Mouse (Mus musculus): ENCODE results near the gene Acoxl. TPM values are rescaled to one million over a fixed set of nuclear protein-coding genes. Genes with fewer than 3 reads are reported as not detected.

The Acoxl gene
- polyA plus RNA-seq, 1 experiment from 2014 or later = 0.09 TPM

- WGBS = 91% methylated on average over 1 of the region's 1 CpGs
- no peaks in the 10 kb centered on the region for H3K9me3 ChIP-seq
- H3K9ac ChIP-seq = no peak overlapping the region
These were observed 137.6 kb downstream of the Acoxl start for GRCm38 (mm10) chr2:127976276-127976675.

DNA sequence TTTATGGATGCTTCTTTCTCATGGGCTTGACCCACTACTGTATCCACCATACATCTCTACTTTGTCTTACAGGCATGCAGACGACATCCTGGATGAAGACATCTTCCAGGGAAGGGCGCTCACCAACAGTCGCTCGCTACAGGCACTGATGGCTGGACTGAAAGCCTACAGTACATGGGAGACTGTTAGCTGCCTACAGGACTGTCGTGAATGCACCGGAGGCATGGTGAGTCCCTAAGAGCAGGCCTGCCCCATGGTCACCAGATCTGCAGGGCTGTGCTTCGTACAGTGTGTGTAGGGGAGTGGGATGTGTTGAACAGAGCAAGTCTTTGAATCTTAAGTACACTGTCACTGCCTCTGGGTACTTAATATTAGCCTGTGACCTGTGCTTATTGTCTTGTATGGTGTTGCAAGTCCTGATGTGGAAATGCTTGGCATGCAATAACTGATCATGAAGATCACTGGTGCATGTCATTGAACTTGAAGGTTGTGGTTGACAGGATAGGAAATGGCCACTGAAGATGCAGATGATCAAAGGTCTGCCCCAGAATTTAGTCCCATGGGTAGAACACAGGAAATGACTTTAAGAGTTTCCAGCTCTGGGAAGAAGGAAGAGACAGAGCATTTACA, 140.0 kb downstream of the Acoxl start:
- Histone ChIP-seq H3K27me3 (replicated peaks) (no peaks in the 10 kb centered on the region), H3K4me3 (replicated peaks) (no peak overlapping the region), H3K4me2 (replicated peaks) (no peak overlapping the region), H3K9ac (no peak overlapping the region), H3K4me1 (replicated peaks) (peaks cover 5% of the 10 kb centered on the region; the same call in 1 of the 2 replicates), H3K27ac (no peak overlapping the region), H3K36me3 (no peaks in the 10 kb centered on the region), H3K9me3 (no peaks in the 10 kb centered on the region)
- 85% methylated on average over 7 of the region's 7 CpGs for WGBS
- ATAC-seq = no peak

More at GRCm38 (mm10) chr2:127976276-127976675, 137.6 kb downstream of the Acoxl start:
- H3K27ac ChIP-seq = no peak overlapping the region
- no peaks in the 10 kb centered on the region for H3K4me1 ChIP-seq (replicated peaks)
- no peak overlapping the region for H3K4me2 ChIP-seq (replicated peaks)
- no peak overlapping the region for H3K4me3 ChIP-seq (replicated peaks)
- no peaks in the 10 kb centered on the region for H3K27me3 ChIP-seq (replicated peaks)
- ATAC-seq = no peak
- no peaks in the 10 kb centered on the region for H3K36me3 ChIP-seq

DNA sequence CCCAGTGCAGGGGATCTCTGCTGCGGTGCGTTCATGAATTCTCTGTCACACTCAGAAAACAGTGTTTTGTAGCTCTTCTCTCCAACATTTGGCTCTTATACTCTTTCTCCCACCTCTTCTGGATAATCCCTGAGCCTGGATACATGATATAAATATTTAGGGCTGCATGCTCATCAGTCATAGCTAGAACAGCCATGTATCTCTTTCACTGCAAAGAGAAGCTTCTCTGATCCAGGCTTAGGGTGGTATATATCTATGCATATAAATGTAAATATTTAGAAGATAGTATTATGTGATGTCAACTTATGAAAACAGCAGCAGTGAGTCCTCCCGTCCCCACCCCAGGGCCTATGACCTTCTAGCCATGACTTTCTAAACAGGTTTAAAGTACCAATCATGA, 143.9 kb downstream of the Acoxl start:
- H3K36me3 ChIP-seq = no peaks in the 10 kb centered on the region
- H3K4me2 ChIP-seq (replicated peaks) = no peak overlapping the region
- ATAC-seq = no peak
- 46% methylated on average over 3 of the region's 3 CpGs for WGBS
- no peak overlapping the region for H3K4me3 ChIP-seq (replicated peaks)
- no peak overlapping the region for H3K9ac ChIP-seq
- peaks cover 5% of the 10 kb centered on the region; the same call in 1 of the 2 replicates for H3K4me1 ChIP-seq (replicated peaks)
- H3K9me3 ChIP-seq = no peaks in the 10 kb centered on the region
- H3K27ac ChIP-seq = no peak overlapping the region
- H3K27me3 ChIP-seq (replicated peaks) = no peaks in the 10 kb centered on the region

DNA sequence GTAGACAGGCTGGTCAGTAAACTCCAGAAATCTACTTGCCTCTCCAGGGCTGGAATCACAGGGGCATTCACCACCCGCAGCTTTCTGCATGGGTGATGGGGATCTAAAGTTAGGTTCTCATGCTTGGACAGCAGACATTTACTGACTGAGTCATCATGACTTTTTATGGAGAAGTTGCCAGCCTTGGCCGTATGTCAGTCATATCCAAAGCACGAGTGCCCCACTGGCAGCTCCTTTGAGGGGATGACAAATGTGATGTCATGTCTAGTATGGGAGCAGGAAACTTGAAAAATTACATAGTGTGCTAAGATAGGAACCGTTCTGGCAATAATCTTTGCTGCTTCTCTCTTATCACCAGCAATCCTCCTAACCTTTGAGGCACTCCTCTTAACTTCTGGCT, 144.6 kb downstream of the Acoxl start:
- Histone ChIP-seq H3K4me1 (replicated peaks) (peaks cover 5% of the 10 kb centered on the region; the same call in 1 of the 2 replicates), H3K27ac (no peak overlapping the region), H3K4me2 (replicated peaks) (no peak overlapping the region), H3K36me3 (no peaks in the 10 kb centered on the region), H3K9me3 (no peaks in the 10 kb centered on the region), H3K4me3 (replicated peaks) (no peak overlapping the region), H3K27me3 (replicated peaks) (no peaks in the 10 kb centered on the region), H3K9ac (no peak overlapping the region)
- ATAC-seq = no peak
- 74% methylated on average over 4 of the region's 4 CpGs for WGBS

DNA sequence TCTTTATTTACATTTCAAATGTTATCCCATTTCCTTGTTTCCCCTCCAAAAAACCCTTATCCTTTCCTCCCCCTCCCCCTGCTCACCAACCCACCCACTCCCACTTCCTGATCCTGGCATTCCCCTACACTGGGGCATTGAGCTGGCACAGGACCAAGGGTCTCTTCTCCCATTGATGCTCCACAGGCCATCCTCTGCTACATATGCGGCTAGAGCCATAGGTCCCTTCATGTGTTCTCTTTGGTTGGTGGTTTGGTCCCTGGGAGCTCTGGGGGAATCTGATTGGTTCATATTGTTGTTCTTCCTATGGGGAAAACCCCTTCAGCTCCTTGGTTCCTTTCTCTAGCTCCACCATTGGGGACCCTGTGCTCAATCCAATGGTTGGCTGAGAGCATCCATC, 145.3 kb downstream of the Acoxl start:
- no peak for ATAC-seq
- Histone ChIP-seq H3K4me1 (replicated peaks) (peaks cover 5% of the 10 kb centered on the region; the same call in 1 of the 2 replicates), H3K36me3 (no peaks in the 10 kb centered on the region), H3K4me3 (replicated peaks) (no peak overlapping the region), H3K27me3 (replicated peaks) (no peaks in the 10 kb centered on the region), H3K9ac (no peak overlapping the region), H3K27ac (no peak overlapping the region), H3K4me2 (replicated peaks) (no peak overlapping the region), H3K9me3 (no peaks in the 10 kb centered on the region)
- 83% methylated on average over 1 of the region's 1 CpGs for WGBS

DNA sequence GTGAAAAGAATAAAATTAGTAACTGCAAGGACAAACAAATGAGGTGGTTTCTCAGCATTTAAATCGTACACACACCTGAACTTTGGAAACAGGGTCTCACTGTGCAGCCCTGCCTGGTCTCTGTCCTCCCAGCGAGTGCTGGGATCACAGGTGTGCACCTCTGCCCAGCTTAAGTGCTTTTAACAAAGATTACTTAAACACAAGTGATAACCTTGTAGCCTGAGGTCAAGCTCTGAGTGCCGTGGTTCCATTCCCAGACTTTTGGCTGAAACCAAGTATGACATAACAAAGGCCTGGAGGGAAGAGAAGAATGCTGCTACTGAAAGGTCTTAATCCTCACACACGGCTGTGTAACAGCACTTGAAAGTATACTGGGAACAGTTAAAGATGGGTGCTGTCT, 149.0 kb downstream of the Acoxl start:
- Histone ChIP-seq H3K4me3 (replicated peaks) (no peak overlapping the region), H3K9ac (no peak overlapping the region), H3K36me3 (no peaks in the 10 kb centered on the region), H3K4me2 (replicated peaks) (no peak overlapping the region), H3K27me3 (replicated peaks) (no peaks in the 10 kb centered on the region), H3K4me1 (replicated peaks) (peaks cover under 1% of the 10 kb centered on the region; the same call in 1 of the 2 replicates), H3K27ac (no peak overlapping the region), H3K9me3 (no peaks in the 10 kb centered on the region)
- WGBS = 20% methylated on average over 4 of the region's 4 CpGs
- no peak for ATAC-seq

- Histone ChIP-seq H3K4me2 (replicated peaks) (no peak overlapping the region), H3K4me3 (replicated peaks) (no peak overlapping the region), H3K27ac (no peak overlapping the region), H3K9ac (no peak overlapping the region), H3K4me1 (replicated peaks) (no peaks in the 10 kb centered on the region), H3K9me3 (no peaks in the 10 kb centered on the region), H3K27me3 (replicated peaks) (no peaks in the 10 kb centered on the region), H3K36me3 (no peaks in the 10 kb centered on the region)
- 40% methylated on average over 6 of the region's 6 CpGs for WGBS
- no peak for ATAC-seq
These were observed 152.3 kb downstream of the Acoxl start for GRCm38 (mm10) chr2:127990856-127991479.

- ATAC-seq = no peak
- no peaks in the 10 kb centered on the region for H3K4me1 ChIP-seq (replicated peaks)
- H3K36me3 ChIP-seq = no peaks in the 10 kb centered on the region
- H3K9me3 ChIP-seq = no peaks in the 10 kb centered on the region
- H3K4me2 ChIP-seq (replicated peaks) = no peak overlapping the region
- no peak overlapping the region for H3K9ac ChIP-seq
- no peak overlapping the region for H3K4me3 ChIP-seq (replicated peaks)
- no peak overlapping the region for H3K27ac ChIP-seq
- no peaks in the 10 kb centered on the region for H3K27me3 ChIP-seq (replicated peaks)
- 91% methylated on average over 1 of the region's 1 CpGs for WGBS
These were observed 153.0 kb downstream of the Acoxl start for GRCm38 (mm10) chr2:127991656-127992055.

DNA sequence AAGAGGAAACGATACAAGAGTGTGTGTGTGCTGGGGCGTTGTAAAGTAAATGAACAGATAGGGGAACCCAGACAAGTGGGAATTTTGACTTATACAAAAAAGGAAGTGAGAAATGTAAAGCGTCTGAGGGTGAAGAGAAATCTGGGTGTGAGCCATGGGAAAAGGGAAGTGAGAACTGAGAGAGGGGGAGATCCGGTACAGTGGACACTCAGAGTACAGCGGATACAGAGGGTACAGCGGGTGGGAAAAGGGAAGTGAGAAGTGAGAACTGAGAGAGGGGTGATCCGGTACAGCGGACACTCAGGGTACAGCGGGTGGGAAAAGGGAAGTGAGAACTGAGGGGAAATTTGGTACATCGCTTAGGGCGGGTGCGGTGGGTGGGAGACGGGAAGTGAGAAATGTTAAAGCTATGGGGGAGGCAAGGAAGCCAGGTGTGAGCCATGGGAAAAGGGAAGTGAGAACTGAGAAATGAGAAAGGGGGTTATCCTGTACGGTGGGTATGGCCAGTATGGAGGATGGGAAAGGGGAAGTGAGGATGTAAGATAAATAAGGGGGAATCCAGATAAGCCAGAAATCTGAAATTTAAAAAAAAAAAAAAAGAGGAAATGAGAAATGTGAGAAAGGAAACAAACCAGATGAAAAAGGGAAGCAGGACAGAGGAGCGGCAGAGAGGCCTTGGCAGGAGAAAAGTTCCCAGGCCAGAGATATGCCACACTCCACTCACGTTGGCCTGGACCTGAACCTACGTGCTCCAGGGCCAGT, 170.2 kb downstream of the Acoxl start:
- Histone ChIP-seq H3K4me2 (replicated peaks) (no peak overlapping the region), H3K4me3 (replicated peaks) (no peak overlapping the region), H3K36me3 (no peaks in the 10 kb centered on the region), H3K4me1 (replicated peaks) (no peaks in the 10 kb centered on the region), H3K27me3 (replicated peaks) (no peaks in the 10 kb centered on the region), H3K9me3 (no peaks in the 10 kb centered on the region), H3K27ac (no peak overlapping the region), H3K9ac (no peak overlapping the region)
- WGBS = 81% methylated on average over 17 of the region's 17 CpGs
- no peak for ATAC-seq

DNA sequence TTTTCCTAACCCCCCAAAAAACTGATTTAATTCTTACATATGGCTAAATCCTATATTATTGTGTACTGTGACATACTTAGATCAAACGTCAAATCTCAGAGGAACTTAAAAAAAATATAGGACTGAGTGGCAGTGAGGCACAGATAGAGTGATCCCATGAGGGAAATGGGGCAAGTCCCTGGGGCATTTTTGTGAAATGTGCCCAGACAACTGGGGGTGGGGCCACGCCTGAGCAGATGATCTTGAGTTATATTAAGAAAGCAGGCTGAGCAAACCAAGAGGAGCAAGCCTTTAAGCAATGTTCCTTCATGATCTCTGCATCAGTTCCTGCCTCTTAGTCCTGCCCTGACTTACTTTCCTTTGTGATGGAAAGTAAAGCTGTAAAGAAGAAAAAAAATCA, 175.9 kb downstream of the Acoxl start:
- Histone ChIP-seq H3K36me3 (no peaks in the 10 kb centered on the region), H3K4me2 (replicated peaks) (no peak overlapping the region), H3K27ac (no peak overlapping the region), H3K9ac (no peak overlapping the region), H3K4me3 (replicated peaks) (no peak overlapping the region), H3K27me3 (replicated peaks) (no peaks in the 10 kb centered on the region), H3K4me1 (replicated peaks) (no peaks in the 10 kb centered on the region), H3K9me3 (no peaks in the 10 kb centered on the region)
- no peak for ATAC-seq
- 77% methylated on average over 2 of the region's 2 CpGs for WGBS

DNA sequence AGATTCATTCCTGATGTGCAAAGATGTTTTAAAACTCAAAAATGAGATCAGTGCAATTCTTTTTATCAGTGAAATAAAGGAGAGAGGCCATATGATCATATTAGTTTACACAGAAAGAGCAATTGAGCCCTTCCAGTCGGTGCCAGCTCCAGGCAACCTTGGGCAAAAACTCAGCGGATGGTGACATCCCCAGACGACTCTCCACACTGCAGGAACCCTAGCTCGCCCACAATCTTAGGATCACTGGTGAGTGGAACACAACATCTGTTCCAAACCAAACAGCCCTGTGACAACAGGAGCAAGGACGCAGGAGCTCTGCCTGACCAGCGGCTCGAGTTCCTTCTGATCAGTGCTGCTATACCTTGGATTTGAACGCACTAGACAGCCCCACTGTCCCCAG, 176.9 kb downstream of the Acoxl start:
- no peaks in the 10 kb centered on the region for H3K4me1 ChIP-seq (replicated peaks)
- no peaks in the 10 kb centered on the region for H3K36me3 ChIP-seq
- WGBS = 72% methylated on average over 8 of the region's 8 CpGs
- H3K9ac ChIP-seq = no peak overlapping the region
- H3K4me2 ChIP-seq (replicated peaks) = no peak overlapping the region
- H3K9me3 ChIP-seq = no peaks in the 10 kb centered on the region
- H3K27ac ChIP-seq = no peak overlapping the region
- no peaks in the 10 kb centered on the region for H3K27me3 ChIP-seq (replicated peaks)
- no peak overlapping the region for H3K4me3 ChIP-seq (replicated peaks)
- no peak for ATAC-seq

GRCm38 (mm10) chr2:128020039-128020907, 181.6 kb downstream of the Acoxl start:
- H3K4me3 ChIP-seq (replicated peaks) = no peak overlapping the region
- H3K9me3 ChIP-seq = no peaks in the 10 kb centered on the region
- H3K9ac ChIP-seq = no peak overlapping the region
- 45% methylated on average over 7 of the region's 7 CpGs for WGBS
- H3K4me1 ChIP-seq (replicated peaks) = no peaks in the 10 kb centered on the region
- no peaks in the 10 kb centered on the region for H3K36me3 ChIP-seq
- no peaks in the 10 kb centered on the region for H3K27me3 ChIP-seq (replicated peaks)
- H3K4me2 ChIP-seq (replicated peaks) = no peak overlapping the region
- no peak for ATAC-seq
- no peak overlapping the region for H3K27ac ChIP-seq

All from intestine, embryonic 15.5 days (tissue).